Mouse (Mus musculus) G1E (cell line): Measurements from ENCODE around the gene Lrrc4c. TPM values are rescaled to one million over a fixed set of nuclear protein-coding genes. Genes with fewer than 3 reads are reported as not detected.

Experiments
- ATAC-seq: 2 replicates; pipeline ENCODE4 v1.8.0; 2016; ENCODE audit warnings: mild to moderate bottlenecking; ENCODE audit not compliant: insufficient number of reproducible peaks, poor library complexity, low FRiP score, severe bottlenecking; ENCODE audit errors: extremely low read depth
- DNase-seq: peaks from one replicate; pipeline ENCODE4 v3.0.0; 2012; ENCODE audit warnings: low spot score
- H3K27me3 ChIP-seq: 2 replicates; pipeline ENCODE4 v1.6.1; 2012; ENCODE audit warnings: mild to moderate bottlenecking, low read length, inconsistent platforms; ENCODE audit not compliant: insufficient read depth
- H3K36me3 ChIP-seq: replicated peaks from 2 replicates; pipeline ENCODE3; 2012; ENCODE audit warnings: mild to moderate bottlenecking, inconsistent platforms
- H3K4me1 ChIP-seq: 2 replicates; pipeline ENCODE4 v1.6.1; 2012; ENCODE audit warnings: low read depth, low read length, inconsistent platforms, mixed read lengths; ENCODE audit not compliant: insufficient read depth
- H3K4me3 ChIP-seq: 2 replicates; pipeline ENCODE4 v1.5.1; 2012; ENCODE audit warnings: low read depth, mild to moderate bottlenecking, inconsistent platforms, low read length, moderate library complexity, mixed read lengths
- H3K9me3 ChIP-seq: replicated peaks from 2 replicates; pipeline ENCODE4 v1.6.1; 2012; ENCODE audit warnings: inconsistent platforms
- CTCF ChIP-seq: IDR thresholded peaks from 2 replicates; pipeline ENCODE4 v1.5.1; 2012; ENCODE audit warnings: low read depth, low read length, inconsistent platforms, mixed read lengths
- GATA1 ChIP-seq: IDR thresholded peaks from 2 replicates; pipeline ENCODE4 v1.6.1; 2012; ENCODE audit warnings: borderline replicate concordance, low read length, inconsistent platforms, mixed read lengths
- GATA2 ChIP-seq: IDR thresholded peaks from 2 replicates; pipeline ENCODE4 v1.6.1; 2012; ENCODE audit warnings: low read depth, low read length, inconsistent platforms, borderline replicate concordance
- POLR2AphosphoS5 ChIP-seq: IDR thresholded peaks from 2 replicates; pipeline ENCODE4 v1.6.1; 2012; ENCODE audit warnings: low read depth, low read length, inconsistent platforms; ENCODE audit not compliant: insufficient replicate concordance
- TAL1 ChIP-seq: conservative IDR thresholded peaks from 2 replicates; pipeline ENCODE4 v1.6.1; 2012; ENCODE audit warnings: low read depth, low read length, inconsistent platforms, mixed read lengths
- polyA plus RNA-seq: library from polyadenylated mRNA; stranded (reverse); fragments of >175 nt; gene quantifications from 2 replicates; pipeline ENCODE4 v1.2.3, GENCODE M21; 2012
- total RNA-seq, 2 experiments: library from RNA; stranded (forward) in 1 of 2; stranded (reverse) in 1 of 2; fragments of 200-1000 nt in 1 of 2; fragments of >200 nt in 1 of 2; fragmentation: Nextera tagmentation in 1 of 2; gene quantifications; 2 replicates each; pipeline ENCODE4 v1.2.3; 2014 to 2017

Gene Lrrc4c
- total and polyA plus RNA-seq, 3 experiments: 0.11 TPM; not detected in 2

- Histone ChIP-seq H3K36me3 (no peaks in the 10 kb centered on the region), H3K4me1 (no peaks in the 10 kb centered on the region), H3K27me3 (no peaks in the 10 kb centered on the region), H3K4me3 (no peak overlapping the region), H3K9me3 (peaks cover 7% of the 10 kb centered on the region)
- TF ChIP-seq GATA1 (no peak), POLR2AphosphoS5 (no peak), GATA2 (no peak), CTCF (no peak), TAL1 (no peak)
- DNase-seq (no peak), ATAC-seq (no peak)
These were observed 1150.4 kb downstream of the Lrrc4c start for GRCm38 (mm10) chr2:97468372-97468771.

- no peaks in the 10 kb centered on the region for H3K4me1 ChIP-seq
- no peak for DNase-seq
- TF ChIP-seq TAL1 (no peak), POLR2AphosphoS5 (no peak), GATA2 (no peak), CTCF (no peak), GATA1 (no peak)
These were observed 1151.4 kb downstream of the Lrrc4c start for GRCm38 (mm10) chr2:97469396-97469795.

GRCm38 (mm10) chr2:97478175-97478924, 1160.4 kb downstream of the Lrrc4c start:
- no peak for ATAC-seq
- Histone ChIP-seq H3K27me3 (no peaks in the 10 kb centered on the region), H3K4me3 (no peak overlapping the region), H3K36me3 (no peaks in the 10 kb centered on the region), H3K4me1 (no peaks in the 10 kb centered on the region), H3K9me3 (peaks cover 7% of the 10 kb centered on the region)
- DNase-seq: no peak
- no peak for TF ChIP-seq GATA2
- TF ChIP-seq TAL1: no peak
- TF ChIP-seq POLR2AphosphoS5: no peak
- no peak for TF ChIP-seq CTCF
- no peak for TF ChIP-seq GATA1

More at GRCm38 (mm10) chr2:97469396-97469795, 1151.4 kb downstream of the Lrrc4c start:
- H3K36me3 ChIP-seq: no peaks in the 10 kb centered on the region
- peaks cover 7% of the 10 kb centered on the region for H3K9me3 ChIP-seq
- H3K4me3 ChIP-seq: no peak overlapping the region
- no peak for ATAC-seq
- H3K27me3 ChIP-seq: no peaks in the 10 kb centered on the region

GRCm38 (mm10) chr2:97478925-97479298, 1160.9 kb downstream of the Lrrc4c start:
- ATAC-seq (no peak), DNase-seq (no peak)
- TF ChIP-seq CTCF (no peak), TAL1 (no peak), POLR2AphosphoS5 (no peak), GATA2 (no peak), GATA1 (no peak)

GRCm38 (mm10) chr2:97484990-97485389, 1167.0 kb downstream of the Lrrc4c start:
- H3K4me3 ChIP-seq: no peak overlapping the region
- H3K36me3 ChIP-seq: no peaks in the 10 kb centered on the region
- ATAC-seq (no peak), DNase-seq (no peak)
- no peaks in the 10 kb centered on the region for H3K27me3 ChIP-seq
- H3K9me3 ChIP-seq: no peaks in the 10 kb centered on the region
- H3K4me1 ChIP-seq: no peaks in the 10 kb centered on the region
- no peak for TF ChIP-seq GATA2
- TF ChIP-seq TAL1: no peak
- TF ChIP-seq POLR2AphosphoS5: no peak
- TF ChIP-seq GATA1: no peak
- TF ChIP-seq CTCF: no peak

More at GRCm38 (mm10) chr2:97478925-97479298, 1160.9 kb downstream of the Lrrc4c start:
- H3K27me3 ChIP-seq: no peaks in the 10 kb centered on the region
- H3K4me3 ChIP-seq: no peak overlapping the region
- no peaks in the 10 kb centered on the region for H3K4me1 ChIP-seq
- no peaks in the 10 kb centered on the region for H3K36me3 ChIP-seq
- peaks cover 7% of the 10 kb centered on the region for H3K9me3 ChIP-seq

- Histone ChIP-seq H3K9me3 (no peaks in the 10 kb centered on the region; the same call in 1 of the 2 replicates), H3K4me3 (no peak overlapping the region), H3K4me1 (no peaks in the 10 kb centered on the region), H3K27me3 (no peaks in the 10 kb centered on the region), H3K36me3 (no peaks in the 10 kb centered on the region)
- no peak for DNase-seq
- TF ChIP-seq GATA1 (no peak), CTCF (no peak), GATA2 (no peak), POLR2AphosphoS5 (no peak), TAL1 (no peak)
- ATAC-seq: no peak
These were observed 1167.6 kb downstream of the Lrrc4c start for GRCm38 (mm10) chr2:97485609-97486008.
